Mouse (Mus musculus) forebrain, embryonic 14.5 days (tissue): ENCODE measurements at regions not wholly inside any gene's neighbourhood (a gene's known extent, or its start where the extent isn't known, plus 50 kb on each side); places are given as distances from the start of the nearest gene placed in this dataset.
A peak's percentile ranks its signal among the peaks of the same experiment; 100 is the strongest.

Experiments used
- ATAC-seq: fragments of 200-750 bp; cut with Nextera tagmentation; 2 replicates; pipeline ENCODE4 v1.8.0; 2017; ENCODE audit warnings: mild to moderate bottlenecking, moderate library complexity
- DNase-seq: peaks from one replicate; pipeline ENCODE4 v3.0.0-alpha.2; 2015; ENCODE audit warnings: low spot score
- H3K27ac ChIP-seq: fragments of 300-500 bp; sonication (generic); 2 replicates; pipeline ENCODE4 v1.5.1; 2014; ENCODE audit warnings: low read depth, mild to moderate bottlenecking, control low read depth, low read length, moderate library complexity
- H3K27me3 ChIP-seq: fragments of 300-500 bp; sonication (generic); replicated peaks from 2 replicates; pipeline ENCODE4 v1.6.1; 2014; ENCODE audit warnings: low read length, control low read depth, mixed read lengths; ENCODE audit not compliant: control insufficient read depth, insufficient read depth
- H3K36me3 ChIP-seq: fragments of 300-500 bp; sonication (generic); 2 replicates; pipeline ENCODE4 v1.6.1; 2014; ENCODE audit warnings: low read length, control low read depth; ENCODE audit not compliant: control insufficient read depth, insufficient read depth
- H3K4me1 ChIP-seq: fragments of 300-500 bp; sonication (generic); 2 replicates; pipeline ENCODE4 v1.6.1; 2014; ENCODE audit warnings: antibody characterized with exemption, low read length, control low read depth; ENCODE audit not compliant: control insufficient read depth, insufficient read depth
- H3K4me2 ChIP-seq: fragments of 300-500 bp; sonication (generic); 2 replicates; pipeline ENCODE4 v1.6.1; 2014; ENCODE audit warnings: mild to moderate bottlenecking, control low read depth, low read length
- H3K4me3 ChIP-seq: fragments of 300-500 bp; sonication (generic); 2 replicates; pipeline ENCODE4 v1.5.1; 2014; ENCODE audit warnings: low read depth, low read length, control low read depth
- H3K9ac ChIP-seq: fragments of 300-500 bp; sonication (generic); 2 replicates; pipeline ENCODE4 v1.6.1; 2014; ENCODE audit warnings: mild to moderate bottlenecking, low read length, control low read depth, moderate library complexity
- H3K9me3 ChIP-seq: fragments of 300-500 bp; sonication (generic); replicated peaks from 2 replicates; pipeline ENCODE4 v1.6.1; 2016; ENCODE audit warnings: low read length, control low read depth, mixed read lengths; ENCODE audit not compliant: control insufficient read depth
- WGBS: fragments of 180-500 bp; shearing (Covaris S2); extraction: QIAGEN DNeasy Blood & Tissue Kit; methylation state at CpG from one replicate; pipeline ENCODE4 v1.1.7; 2014; 5-methylcytosine and 5-hydroxymethylcytosine counted together

GRCm38 (mm10) chr5:73918011-73918410, 150.2 kb downstream of the Usp46 start:
- no peak overlapping the region for H3K27ac ChIP-seq
- WGBS: 79% methylated on average over 2 of the region's 2 CpGs

GRCm38 (mm10) chr5:73919936-73920335, 148.3 kb downstream of the Usp46 start:
- H3K9me3 ChIP-seq: no peaks in the 10 kb centered on the region
- no peaks in the 10 kb centered on the region for H3K4me1 ChIP-seq
- H3K27me3 ChIP-seq: no peaks in the 10 kb centered on the region
- DNase-seq: no peak
- no peaks in the 10 kb centered on the region for H3K36me3 ChIP-seq
- no peak overlapping the region for H3K27ac ChIP-seq
- H3K9ac ChIP-seq: no peak overlapping the region
- no peak for ATAC-seq
- no peak overlapping the region for H3K4me2 ChIP-seq
- 93% methylated on average over 6 of the region's 6 CpGs for WGBS
- H3K4me3 ChIP-seq: no peak overlapping the region

More at GRCm38 (mm10) chr5:73918011-73918410, 150.2 kb downstream of the Usp46 start:
- no peak for DNase-seq
- Histone ChIP-seq H3K9ac (no peak overlapping the region), H3K4me1 (no peaks in the 10 kb centered on the region), H3K27me3 (no peaks in the 10 kb centered on the region), H3K36me3 (no peaks in the 10 kb centered on the region), H3K9me3 (no peaks in the 10 kb centered on the region), H3K4me3 (no peak overlapping the region), H3K4me2 (no peak overlapping the region)
- no peak for ATAC-seq

- ATAC-seq: no peak
Observed at GRCm38 (mm10) chr5:73927534-73927933, 140.7 kb downstream of the Usp46 start.

GRCm38 (mm10) chr5:73928691-73929090, 139.5 kb downstream of the Usp46 start:
- WGBS: 77% methylated on average over 10 of the region's 10 CpGs
- H3K27ac ChIP-seq: no peak overlapping the region
- no peaks in the 10 kb centered on the region for H3K4me1 ChIP-seq
- H3K9ac ChIP-seq: no peak overlapping the region
- ATAC-seq (no peak), DNase-seq (peak; percentile 14)
- no peaks in the 10 kb centered on the region for H3K9me3 ChIP-seq
- H3K27me3 ChIP-seq: no peaks in the 10 kb centered on the region
- H3K4me3 ChIP-seq: no peak overlapping the region
- H3K36me3 ChIP-seq: no peaks in the 10 kb centered on the region
- H3K4me2 ChIP-seq: no peak overlapping the region

More at GRCm38 (mm10) chr5:73927534-73927933, 140.7 kb downstream of the Usp46 start:
- WGBS: 64% methylated on average over 9 of the region's 9 CpGs
- Histone ChIP-seq H3K36me3 (no peaks in the 10 kb centered on the region), H3K9me3 (no peaks in the 10 kb centered on the region), H3K4me3 (no peak overlapping the region), H3K4me2 (no peak overlapping the region), H3K4me1 (no peaks in the 10 kb centered on the region), H3K9ac (no peak overlapping the region), H3K27me3 (no peaks in the 10 kb centered on the region), H3K27ac (no peak overlapping the region)
- DNase-seq: no peak

- WGBS: 89% methylated on average over 5 of the region's 5 CpGs
- Histone ChIP-seq H3K9ac (no peak overlapping the region), H3K27me3 (no peaks in the 10 kb centered on the region), H3K4me2 (no peak overlapping the region), H3K36me3 (no peaks in the 10 kb centered on the region), H3K4me1 (no peaks in the 10 kb centered on the region), H3K27ac (no peak overlapping the region), H3K9me3 (no peaks in the 10 kb centered on the region), H3K4me3 (no peak overlapping the region)
- DNase-seq: no peak
- no peak for ATAC-seq
Observed at GRCm38 (mm10) chr5:73930205-73930604, 138.0 kb downstream of the Usp46 start.

- 40% methylated on average over 2 of the region's 2 CpGs for WGBS
- H3K9ac ChIP-seq: no peak overlapping the region
- no peak overlapping the region for H3K4me2 ChIP-seq
- no peak overlapping the region for H3K4me3 ChIP-seq
- no peaks in the 10 kb centered on the region for H3K36me3 ChIP-seq
- no peaks in the 10 kb centered on the region; the same call in 1 of the 2 replicates for H3K4me1 ChIP-seq
- no peak overlapping the region for H3K27ac ChIP-seq
- DNase-seq (peak; percentile 46), ATAC-seq (no peak)
- H3K27me3 ChIP-seq: no peaks in the 10 kb centered on the region
- H3K9me3 ChIP-seq: no peaks in the 10 kb centered on the region
Observed at GRCm38 (mm10) chr5:73937799-73938198, 130.4 kb downstream of the Usp46 start.

GRCm38 (mm10) chr5:73938450-73938849, 129.8 kb downstream of the Usp46 start:
- Histone ChIP-seq H3K4me1 (peaks cover 1% of the 10 kb centered on the region; the same call in 1 of the 2 replicates), H3K9me3 (no peaks in the 10 kb centered on the region), H3K9ac (no peak overlapping the region), H3K27ac (no peak overlapping the region), H3K4me3 (no peak overlapping the region), H3K4me2 (no peak overlapping the region), H3K27me3 (no peaks in the 10 kb centered on the region), H3K36me3 (no peaks in the 10 kb centered on the region)
- ATAC-seq (no peak), DNase-seq (no peak)
- WGBS: 60% methylated on average over 4 of the region's 4 CpGs

GRCm38 (mm10) chr5:73942950-73943349, 125.3 kb downstream of the Usp46 start:
- H3K4me1 ChIP-seq: peaks cover 2% of the 10 kb centered on the region; the same call in 1 of the 2 replicates
- H3K27ac ChIP-seq: no peak overlapping the region
- peak; percentile 57 for ATAC-seq
- H3K9me3 ChIP-seq: no peaks in the 10 kb centered on the region
- no peak overlapping the region for H3K4me2 ChIP-seq
- H3K27me3 ChIP-seq: no peaks in the 10 kb centered on the region
- peak; percentile 77 for DNase-seq
- no peak overlapping the region for H3K4me3 ChIP-seq
- no peak overlapping the region for H3K9ac ChIP-seq
- WGBS: 34% methylated on average over 3 of the region's 3 CpGs
- no peaks in the 10 kb centered on the region for H3K36me3 ChIP-seq

- ATAC-seq: no peak
- no peak for DNase-seq
- no peaks in the 10 kb centered on the region for H3K9me3 ChIP-seq
- peaks cover 5% of the 10 kb centered on the region for H3K4me1 ChIP-seq
- no peak overlapping the region for H3K4me3 ChIP-seq
- no peak overlapping the region for H3K4me2 ChIP-seq
- no peak overlapping the region for H3K9ac ChIP-seq
- no peak overlapping the region for H3K27ac ChIP-seq
- H3K27me3 ChIP-seq: no peaks in the 10 kb centered on the region
- WGBS: 91% methylated on average over 3 of the region's 3 CpGs
- H3K36me3 ChIP-seq: no peaks in the 10 kb centered on the region
Observed at GRCm38 (mm10) chr5:73945671-73946070, 122.6 kb downstream of the Usp46 start.
